Mouse (Mus musculus) C3H10T1/2 (cell line): ENCODE data around the gene Dmbx1. TPM values are rescaled to one million over a fixed set of nuclear protein-coding genes. Genes with fewer than 3 reads are reported as not detected.

ENCODE experiments used
- polyA plus RNA-seq, 2 experiments: library from polyadenylated mRNA; unstranded; fragments of >200 nt; fragmentation: generic; extraction: Trizol; gene quantifications; one replicate each; pipeline ENCODE4 v1.2.1; 2012; ENCODE audit warnings: missing spikeins in 2 of 2

The Dmbx1 gene
- polyA plus RNA-seq = not detected

GRCm38 (mm10) chr4:115939295-115940102, at the start of gene Dmbx1:
Gene Dmbx1, minus strand, starts transcription at chr4:115939926.

DNA sequence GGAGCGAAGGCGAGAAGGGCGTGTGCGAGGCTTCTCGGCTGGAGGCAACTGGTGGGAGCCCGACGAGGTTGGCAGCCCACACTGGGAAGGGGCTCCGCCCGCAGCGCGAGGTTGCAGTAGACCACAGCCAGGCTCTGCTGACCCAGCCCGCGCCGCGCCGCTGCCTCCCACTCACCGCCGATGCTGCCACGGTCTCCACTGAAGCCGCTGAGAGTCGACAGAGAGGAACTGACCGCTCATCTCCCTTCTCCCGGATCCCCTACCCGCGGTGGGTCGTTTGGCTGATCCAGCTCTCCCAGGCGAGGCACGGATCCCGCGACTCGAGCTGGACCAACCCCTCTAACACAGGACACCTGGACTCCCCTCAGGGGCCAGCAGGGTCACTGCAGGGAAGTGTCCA, 49.2 kb downstream of the Dmbx1 start, which contains the start of gene 6430628N08Rik:
TSS of gene 6430628N08Rik (plus strand) at position 113 of the 400 bp plus-strand sequence.

DNA sequence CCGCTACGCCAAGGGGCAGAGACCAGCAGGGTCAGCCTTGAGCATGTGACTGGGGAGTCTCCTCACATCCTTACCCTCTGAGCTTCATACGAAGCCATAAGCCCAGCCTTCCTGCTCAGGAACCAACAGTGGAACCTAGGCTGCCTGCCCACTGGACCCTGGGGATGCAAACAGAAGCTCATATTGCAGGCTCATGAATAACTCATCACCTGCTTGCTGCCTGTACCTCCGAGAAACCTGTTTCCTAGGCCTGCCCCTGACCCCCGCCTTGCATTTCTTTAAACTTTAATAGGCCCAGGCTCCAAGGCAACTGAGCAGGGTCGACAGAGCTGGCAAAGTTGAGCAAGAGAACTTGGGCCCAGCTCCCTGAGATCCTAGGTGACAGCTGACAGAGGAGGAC, 55.7 kb downstream of the Dmbx1 start, which contains the start of gene Kncn:
TSS of gene Kncn (plus strand) at position 379 of the 400 bp plus-strand sequence.

Other genes with a start within 250 kb of the Dmbx1 start
- 1 to 10 TPM in 1 of 2 experiments, under 1 TPM in 1; 0.89 to 9.9 TPM for gene Efcab14, start 202.2 kb downstream of the Dmbx1 start, polyA plus RNA-seq
- under 1 TPM in 1 of 2 experiments, not detected in 1; 0.15 TPM for gene Tex38, start 158.9 kb downstream of the Dmbx1 start, polyA plus RNA-seq
- gene Atpaf1, start 155.1 kb downstream of the Dmbx1 start, polyA plus RNA-seq = 1 to 10 TPM; 1.7 to 7.3 TPM
- gene Mob3c, start 111.8 kb downstream of the Dmbx1 start, polyA plus RNA-seq = 1 to 10 TPM in 1 of 2 experiments, under 1 TPM in 1; 0.48 to 5.0 TPM
- 10 to 100 TPM in 1 of 2 experiments, 1 to 10 TPM in 1; 3.0 to 14.4 TPM for gene Mknk1, start 100.7 kb downstream of the Dmbx1 start, polyA plus RNA-seq
- gene Kncn, start 55.5 kb downstream of the Dmbx1 start, polyA plus RNA-seq = not detected
- not detected for gene 6430628N08Rik, start 49.3 kb downstream of the Dmbx1 start, polyA plus RNA-seq
- gene Faah, start 78.0 kb upstream of the Dmbx1 start, polyA plus RNA-seq = 1 to 10 TPM in 1 of 2 experiments, under 1 TPM in 1; 0.33 to 1.7 TPM
- gene Nsun4, start 114.0 kb upstream of the Dmbx1 start, polyA plus RNA-seq = 1 to 10 TPM; 5.8 to 8.9 TPM
- 100 to 1,000 TPM; 350 to 737 TPM for gene Uqcrh, start 135.1 kb upstream of the Dmbx1 start, polyA plus RNA-seq
- gene Lrrc41, start 135.3 kb upstream of the Dmbx1 start, polyA plus RNA-seq = 10 to 100 TPM; 30.5 to 43.4 TPM
- gene Rad54l, start 183.8 kb upstream of the Dmbx1 start, polyA plus RNA-seq = 1 to 10 TPM; 4.2 to 5.8 TPM
- gene Pomgnt1, start 183.9 kb upstream of the Dmbx1 start, polyA plus RNA-seq = 10 to 100 TPM; 31.4 to 43.1 TPM
- gene Lurap1, start 211.4 kb upstream of the Dmbx1 start, polyA plus RNA-seq = 1 to 10 TPM in 1 of 2 experiments, under 1 TPM in 1; 0.32 to 1.1 TPM
- gene Tspan1, start 227.7 kb upstream of the Dmbx1 start, polyA plus RNA-seq = under 1 TPM; 0.04 to 0.07 TPM
- not detected for gene 1700042G07Rik, start 233.4 kb upstream of the Dmbx1 start, polyA plus RNA-seq
- not detected for gene Gm49337, start 233.5 kb upstream of the Dmbx1 start, polyA plus RNA-seq